Mouse (Mus musculus) E14TG2a.4 (cell line): ENCODE data around the gene Sh2d3c.

Experiments used
- H3K27me3 ChIP-seq: 2 replicates; pipeline ENCODE4 v1.6.1; 2014; ENCODE audit warnings: low read length, control low read depth; ENCODE audit not compliant: insufficient read depth
- H3K36me3 ChIP-seq: 2 replicates; pipeline ENCODE4 v1.6.1; 2014; ENCODE audit warnings: low read length, control low read depth; ENCODE audit not compliant: insufficient read depth
- H3K4me1 ChIP-seq: replicated peaks from 2 replicates; pipeline ENCODE4 v1.6.1; 2014; ENCODE audit warnings: low read depth, low read length, control low read depth
- H3K4me3 ChIP-seq: replicated peaks from 2 replicates; pipeline ENCODE4 v1.5.1; 2014; ENCODE audit warnings: mild to moderate bottlenecking, low read length
- H3K9me3 ChIP-seq: 2 replicates; pipeline ENCODE4 v1.6.1; 2014; ENCODE audit warnings: low read length, control low read depth
- CTCF ChIP-seq: conservative IDR thresholded peaks from 2 replicates; pipeline ENCODE4 v1.5.1; 2014; ENCODE audit warnings: low read length
- NANOG ChIP-seq: IDR thresholded peaks from 2 replicates; pipeline ENCODE4 v1.6.1; 2014; ENCODE audit warnings: borderline replicate concordance, low read length, mixed read lengths
- POU5F1 ChIP-seq: IDR thresholded peaks from 2 replicates; pipeline ENCODE4 v1.6.1; 2014; ENCODE audit warnings: low read length, borderline replicate concordance

Gene Sh2d3c

GRCm38 (mm10) chr2:32759001-32759400 is 38.1 kb downstream of the Sh2d3c start:
- TF ChIP-seq CTCF: no peak
- Histone ChIP-seq H3K4me3 (no peak overlapping the region), H3K27me3 (peaks cover 5% of the 10 kb centered on the region), H3K36me3 (peaks cover 48% of the 10 kb centered on the region), H3K9me3 (no peaks in the 10 kb centered on the region), H3K4me1 (peaks cover 16% of the 10 kb centered on the region)

GRCm38 (mm10) chr2:32761361-32761760 is 40.5 kb downstream of the Sh2d3c start:
- Histone ChIP-seq H3K4me1 (peaks cover 17% of the 10 kb centered on the region; the same call in 1 of the 2 replicates), H3K9me3 (no peaks in the 10 kb centered on the region), H3K4me3 (no peak overlapping the region), H3K27me3 (peaks cover 4% of the 10 kb centered on the region; the same call in 1 of the 2 replicates), H3K36me3 (peaks cover 48% of the 10 kb centered on the region)
- no peak for TF ChIP-seq NANOG
- no peak for TF ChIP-seq CTCF
- no peak for TF ChIP-seq POU5F1

DNA sequence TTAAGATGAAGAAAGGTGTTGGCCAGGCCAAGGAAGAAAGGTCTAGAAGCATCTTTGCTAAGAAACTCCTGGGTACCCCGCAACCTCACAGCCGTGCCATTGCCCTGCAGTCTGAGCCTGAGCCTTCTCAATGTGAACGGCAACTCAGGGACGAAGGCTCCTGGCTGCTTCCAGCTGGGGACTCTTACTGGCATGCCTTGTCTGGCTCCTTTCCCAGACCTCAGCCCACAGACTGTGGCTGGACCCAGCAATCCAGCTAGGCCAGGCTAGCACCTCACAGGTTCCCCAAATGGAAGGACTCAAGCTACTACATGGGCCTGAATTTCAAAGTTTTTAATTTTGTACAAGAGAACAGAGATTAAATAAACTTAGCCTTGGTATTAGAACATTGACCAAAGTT is 41.0 kb downstream of the Sh2d3c start:
- peaks cover 48% of the 10 kb centered on the region for H3K36me3 ChIP-seq
- H3K4me3 ChIP-seq: no peak overlapping the region
- 0 out of 2 replicates have a peak, but pooled peaks cover 4% of the 10 kb centered on the region for H3K27me3 ChIP-seq
- peaks cover 17% of the 10 kb centered on the region; the same call in 1 of the 2 replicates for H3K4me1 ChIP-seq
- no peak for TF ChIP-seq POU5F1
- TF ChIP-seq NANOG: no peak
- TF ChIP-seq CTCF: no peak
- H3K9me3 ChIP-seq: no peaks in the 10 kb centered on the region

DNA sequence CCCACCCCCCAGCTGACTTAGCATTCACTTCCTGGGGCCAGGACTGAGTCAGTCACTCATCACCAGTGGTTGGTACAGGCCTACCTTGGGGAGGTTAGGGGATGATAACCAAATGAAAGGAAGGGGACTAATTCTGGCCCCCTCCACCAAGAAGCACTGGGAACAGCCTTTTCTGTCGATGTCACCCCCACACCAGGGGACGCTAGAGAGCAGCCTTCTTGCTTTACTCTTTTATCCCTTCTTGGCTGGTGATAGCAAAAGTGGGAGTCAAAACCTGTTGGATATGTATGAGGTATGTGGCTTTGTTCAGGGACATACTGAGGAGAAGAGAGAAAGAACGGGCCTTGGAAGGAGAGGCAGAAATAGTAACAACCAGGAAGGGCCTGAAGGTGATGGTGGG is 42.5 kb downstream of the Sh2d3c start:
- Histone ChIP-seq H3K4me1 (peaks cover 18% of the 10 kb centered on the region; the same call in 1 of the 2 replicates), H3K4me3 (no peak overlapping the region), H3K27me3 (0 out of 2 replicates have a peak, but pooled peaks cover 4% of the 10 kb centered on the region), H3K9me3 (no peaks in the 10 kb centered on the region), H3K36me3 (peaks cover 48% of the 10 kb centered on the region)
- TF ChIP-seq POU5F1 (no peak), CTCF (peak; percentile 87)

- Histone ChIP-seq H3K4me3 (no peak overlapping the region), H3K9me3 (no peaks in the 10 kb centered on the region), H3K36me3 (peaks cover 10% of the 10 kb centered on the region), H3K27me3 (peaks cover 11% of the 10 kb centered on the region; the same call in 1 of the 2 replicates), H3K4me1 (peaks cover 39% of the 10 kb centered on the region)
- TF ChIP-seq CTCF: no peak
- no peak for TF ChIP-seq NANOG
- TF ChIP-seq POU5F1: no peak
Measured at GRCm38 (mm10) chr2:32767241-32767640, 46.4 kb downstream of the Sh2d3c start.

DNA sequence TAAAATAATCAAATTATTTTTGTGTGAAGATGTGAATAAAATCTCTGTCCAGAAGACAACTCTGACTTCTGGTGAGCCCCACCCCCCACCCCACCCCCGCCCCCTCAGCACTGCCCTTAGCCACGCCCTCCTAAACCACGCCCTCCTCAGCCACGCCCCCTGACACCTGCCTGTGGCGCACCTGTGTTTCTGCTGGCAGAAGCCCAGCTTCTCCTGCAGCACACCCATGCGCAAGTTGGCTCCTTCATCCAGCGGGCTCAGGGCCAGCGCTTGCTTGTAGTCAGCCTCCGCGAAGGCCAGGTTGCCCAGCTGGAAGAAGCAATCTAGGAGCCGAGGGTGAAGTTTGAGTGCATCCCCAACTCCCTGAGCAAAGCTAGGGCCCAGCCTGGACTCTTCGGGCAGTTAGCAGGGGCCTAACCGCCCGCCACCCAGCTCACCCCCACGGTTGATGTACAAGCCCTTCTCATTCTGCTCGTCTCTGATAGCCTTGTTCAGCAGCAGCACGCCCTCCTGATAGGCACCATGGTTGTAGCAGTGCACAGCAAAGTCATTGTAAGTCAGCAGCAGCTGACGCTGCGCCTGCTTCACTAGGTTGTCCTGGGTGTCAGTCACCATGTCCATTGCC is 47.9 kb downstream of the Sh2d3c start:
- H3K27me3 ChIP-seq: peaks cover 15% of the 10 kb centered on the region
- no peaks in the 10 kb centered on the region for H3K9me3 ChIP-seq
- no peak for TF ChIP-seq POU5F1
- TF ChIP-seq NANOG: no peak
- no peak for TF ChIP-seq CTCF
- H3K4me3 ChIP-seq: peak overlapping the region; percentile 61
- no peaks in the 10 kb centered on the region for H3K36me3 ChIP-seq
- peaks cover 43% of the 10 kb centered on the region for H3K4me1 ChIP-seq

GRCm38 (mm10) chr2:32769327-32770085 is 48.7 kb downstream of the Sh2d3c start:
- no peaks in the 10 kb centered on the region for H3K36me3 ChIP-seq
- peaks cover 15% of the 10 kb centered on the region for H3K27me3 ChIP-seq
- H3K9me3 ChIP-seq: no peaks in the 10 kb centered on the region
- TF ChIP-seq POU5F1 (no peak), NANOG (no peak), CTCF (no peak)
- H3K4me1 ChIP-seq: peaks cover 39% of the 10 kb centered on the region
- H3K4me3 ChIP-seq: no peak overlapping the region

GRCm38 (mm10) chr2:32771886-32772285 is 51.0 kb downstream of the Sh2d3c start:
- no peaks in the 10 kb centered on the region for H3K9me3 ChIP-seq
- TF ChIP-seq CTCF: no peak
- no peak for TF ChIP-seq POU5F1
- TF ChIP-seq NANOG: no peak
- peaks cover 55% of the 10 kb centered on the region for H3K4me1 ChIP-seq
- peaks cover 4% of the 10 kb centered on the region for H3K36me3 ChIP-seq
- H3K27me3 ChIP-seq: peaks cover 17% of the 10 kb centered on the region
- peak overlapping the region; percentile 45 for H3K4me3 ChIP-seq
